Mouse (Mus musculus): Measurements from ENCODE around the gene Mycn. TPM values are rescaled to one million over a fixed set of nuclear protein-coding genes. Genes with fewer than 3 reads are reported as not detected.

Mycn gene
- total RNA-seq, 2 experiments from 2014 or later: 12.7 to 21.9 TPM

- DNase-seq (ENCODE audit: low spot score in 2 of 2): no peak
Observed at GRCm38 (mm10) chr12:12926975-12927527, 14.7 kb downstream of the Mycn start.

DNA sequence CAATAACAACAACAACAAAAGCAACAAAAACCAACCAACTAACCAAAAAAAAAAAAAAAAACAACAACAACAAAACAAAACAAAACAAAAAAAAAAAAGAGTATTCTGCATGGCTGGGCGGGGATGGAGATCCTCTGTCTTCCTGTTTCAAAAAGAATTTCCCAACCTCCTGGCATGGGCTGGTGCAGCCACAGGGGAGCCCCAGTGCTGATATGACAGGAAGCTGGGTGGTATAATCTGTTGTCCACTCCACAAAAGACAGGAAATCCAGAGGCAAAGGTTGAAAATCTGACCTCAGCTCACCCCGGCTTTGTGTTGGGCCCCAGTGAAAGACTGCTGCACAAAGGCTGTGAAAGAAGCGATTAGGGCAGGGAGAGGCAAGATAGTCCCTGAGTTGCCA is 17.3 kb downstream of the Mycn start:
- DNase-seq (ENCODE audit: low spot score in 2 of 2): no peak

DNA sequence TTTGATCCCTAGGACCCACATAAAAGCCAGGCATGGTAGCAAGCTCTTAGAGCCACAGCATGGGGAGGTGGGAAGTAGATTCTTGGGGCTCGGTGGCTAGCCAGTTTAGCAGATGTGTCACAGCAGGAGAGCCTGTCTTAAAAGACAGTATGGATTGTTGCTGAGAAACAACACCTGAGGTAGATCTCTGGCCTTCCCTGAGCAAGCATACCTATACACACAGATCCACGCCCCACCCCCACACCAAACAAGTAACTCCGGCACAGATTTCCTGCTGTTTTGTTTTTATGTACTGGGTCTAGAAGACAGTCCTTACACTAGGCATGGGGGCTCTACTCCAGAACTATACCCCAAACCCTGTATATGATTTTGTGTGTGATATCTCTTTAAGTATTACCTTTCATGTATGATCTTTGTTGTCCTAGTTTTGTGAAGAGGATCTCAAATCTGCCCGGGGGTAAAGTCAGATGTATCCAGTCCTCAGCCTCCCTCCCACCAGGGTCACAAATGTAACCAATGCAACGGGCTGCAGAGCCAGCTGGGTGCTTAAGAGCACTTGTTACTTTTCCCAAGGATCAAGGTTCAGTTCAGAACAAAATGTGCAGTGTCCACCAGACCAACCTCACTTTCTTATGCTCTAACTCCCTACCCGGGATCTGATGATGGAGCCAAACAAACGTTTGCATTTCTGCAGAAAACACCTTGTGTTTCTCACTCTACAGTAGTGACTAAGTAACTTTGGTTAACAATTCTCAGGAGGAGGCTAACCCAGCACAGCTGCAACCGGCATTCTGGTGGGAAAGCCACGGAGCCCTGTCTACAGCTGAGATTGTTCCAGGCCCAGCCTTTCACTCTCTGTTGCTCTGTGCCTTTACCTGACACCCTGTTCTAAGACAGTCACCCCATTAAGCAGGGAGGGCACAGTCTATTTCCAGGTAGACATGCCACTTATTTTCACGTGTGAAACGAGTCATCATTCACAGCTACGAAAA is 21.3 kb downstream of the Mycn start:
- no peak for DNase-seq (ENCODE audit: low spot score in 2 of 2)

- no peak for DNase-seq (ENCODE audit: low spot score in 2 of 2)
Observed at GRCm38 (mm10) chr12:12916298-12916697, 25.4 kb downstream of the Mycn start.

DNA sequence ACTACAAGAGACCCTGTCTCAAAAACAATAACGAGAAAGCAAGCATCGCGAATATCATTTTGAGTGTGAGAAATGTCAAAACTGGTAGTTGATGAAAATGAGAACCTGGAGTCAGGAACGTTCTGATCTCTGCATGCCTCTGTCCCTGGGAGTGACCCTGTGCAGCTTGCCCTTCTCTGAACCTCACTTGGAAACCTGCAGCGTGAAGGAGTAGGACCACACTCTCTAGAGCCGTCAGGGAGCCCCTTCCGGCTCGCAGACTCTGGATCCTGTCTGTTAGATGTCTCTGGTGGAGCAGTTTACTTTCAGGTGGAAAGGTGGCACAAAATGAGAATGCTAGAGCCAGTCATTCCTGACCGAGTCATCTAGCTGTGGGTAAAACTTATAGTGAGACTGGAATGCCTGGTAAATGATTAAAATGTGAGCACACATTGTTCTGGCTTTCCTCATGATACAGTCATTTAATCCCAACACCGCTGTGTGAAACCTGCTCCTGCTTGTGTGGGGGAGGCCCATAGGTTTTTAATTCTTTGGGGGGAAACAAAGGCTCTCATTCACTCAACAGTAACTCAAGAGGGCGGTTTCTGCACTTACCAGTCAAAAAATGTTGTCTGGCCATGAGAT is 31.2 kb downstream of the Mycn start:
- no peak for DNase-seq (ENCODE audit: low spot score in 2 of 2)

DNA sequence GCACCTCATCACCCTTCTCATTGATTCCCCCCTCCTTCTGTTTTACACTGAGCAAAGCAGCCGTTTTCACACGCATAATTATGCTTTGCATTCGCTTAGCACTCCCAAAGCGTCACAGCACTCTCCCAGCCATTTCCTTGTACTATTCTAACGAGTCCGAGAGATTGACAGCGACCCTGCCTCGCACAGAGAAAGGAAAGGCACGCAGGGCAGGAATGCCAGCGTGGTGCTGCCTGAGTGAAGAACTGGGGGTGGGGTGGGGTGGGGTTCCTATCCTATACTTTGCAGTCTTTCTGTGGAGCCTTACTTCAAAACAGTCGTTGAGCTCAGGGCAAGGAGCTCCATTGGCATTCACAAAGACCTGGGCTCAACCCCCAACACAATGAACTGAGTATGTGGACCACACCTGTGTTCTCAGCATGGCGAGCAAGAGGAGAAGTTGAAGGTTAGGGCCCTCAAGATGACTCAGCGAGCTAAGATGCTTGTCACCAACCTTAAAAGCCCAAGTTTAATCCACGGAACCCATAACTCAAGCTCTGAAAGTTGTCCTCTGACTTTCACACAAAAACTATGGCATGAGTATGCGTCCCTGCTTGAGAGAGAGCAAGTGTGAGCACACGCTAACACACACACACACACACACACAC is 32.0 kb downstream of the Mycn start:
- no peak for DNase-seq (ENCODE audit: low spot score in 2 of 2)

DNA sequence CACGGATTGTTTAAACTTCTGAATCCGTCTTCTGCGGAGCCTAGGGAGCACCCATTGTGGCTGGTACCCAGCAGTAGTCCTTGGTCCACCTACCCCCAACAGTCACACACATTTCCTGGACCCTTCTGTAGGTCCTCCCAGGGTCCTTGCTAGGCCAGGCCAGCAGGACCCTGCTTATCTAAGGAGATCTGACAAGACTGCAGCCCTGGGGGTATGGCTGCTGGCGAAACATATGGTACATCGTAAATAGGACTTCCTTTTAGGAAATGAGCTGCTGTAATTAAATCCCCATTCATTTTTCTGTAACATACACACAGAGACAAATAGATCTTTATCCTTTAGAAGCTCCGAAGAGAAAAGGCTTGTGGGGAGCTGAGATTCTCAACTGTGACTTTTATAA is 34.9 kb downstream of the Mycn start:
- DNase-seq (ENCODE audit: low spot score in 2 of 2): no peak

DNA sequence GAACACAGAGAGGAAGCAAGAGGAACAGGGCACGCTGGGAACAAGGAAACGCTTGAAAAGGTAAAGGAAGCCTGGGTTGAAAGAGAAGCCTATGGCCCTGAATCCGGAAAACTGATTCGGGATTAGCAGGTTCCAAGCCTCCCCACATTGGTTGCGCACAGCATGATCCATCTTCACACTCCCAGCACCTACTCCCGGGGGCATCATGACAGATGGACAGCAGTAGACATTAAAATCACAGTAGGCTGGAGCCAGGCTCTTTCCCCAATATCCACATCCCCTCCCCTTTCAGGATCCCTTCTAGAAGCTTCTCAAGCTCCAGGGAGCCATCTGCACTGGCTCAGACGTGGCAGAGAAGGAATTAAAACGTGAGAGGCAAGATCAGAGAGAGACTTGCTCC is 35.4 kb downstream of the Mycn start:
- DNase-seq (ENCODE audit: low spot score in 2 of 2): no peak

- DNase-seq (ENCODE audit: low spot score in 2 of 2): no peak
Observed at GRCm38 (mm10) chr12:12905117-12905516, 36.6 kb downstream of the Mycn start.

DNA sequence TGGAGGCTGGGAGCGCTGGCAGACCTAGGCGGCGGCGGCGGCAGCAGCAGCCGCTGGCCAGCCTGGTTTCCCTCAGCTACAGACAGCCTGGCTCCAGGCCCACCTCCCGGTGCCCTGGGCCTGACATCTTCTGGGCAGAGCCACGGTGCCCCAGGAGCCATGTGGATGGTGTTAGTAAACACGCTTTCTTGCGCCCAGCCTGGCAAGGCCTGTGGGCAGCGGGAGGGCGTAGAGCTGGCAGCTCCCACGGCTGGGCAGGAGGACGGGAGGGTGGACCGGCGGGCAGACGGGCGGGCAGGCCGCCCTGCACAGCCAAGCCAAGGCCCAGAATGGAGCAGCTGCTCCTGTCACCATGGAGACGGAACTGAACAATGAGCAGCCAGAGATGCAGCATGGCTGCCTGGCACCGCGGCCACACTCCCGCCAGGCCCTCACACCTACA is 37.2 kb downstream of the Mycn start:
- peak; percentile 21 to 29 for DNase-seq (ENCODE audit: low spot score in 2 of 2)

GRCm38 (mm10) chr12:12904086-12904485 is 37.6 kb downstream of the Mycn start:
- no peak for DNase-seq (ENCODE audit: low spot score in 2 of 2)

DNA sequence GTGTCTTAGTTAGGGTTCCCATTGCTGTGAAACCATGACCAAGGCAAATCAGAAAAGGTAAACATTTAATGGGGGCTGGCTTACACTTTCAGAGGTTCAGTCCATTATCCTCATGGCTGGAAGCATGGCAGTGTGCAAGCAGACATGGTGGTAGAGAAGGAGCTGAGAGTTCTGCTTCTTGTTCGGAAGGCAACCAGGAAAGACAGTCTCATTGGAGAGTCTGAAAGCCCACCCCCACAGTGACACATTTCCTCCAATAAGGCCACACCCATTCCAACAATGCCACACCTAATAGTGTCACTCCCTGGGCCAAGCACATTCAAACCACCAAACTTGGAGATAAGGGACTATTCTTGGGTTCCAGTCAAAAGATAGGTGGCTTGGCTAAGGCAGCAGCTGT is 39.3 kb downstream of the Mycn start:
- no peak for DNase-seq (ENCODE audit: low spot score in 2 of 2)

DNA sequence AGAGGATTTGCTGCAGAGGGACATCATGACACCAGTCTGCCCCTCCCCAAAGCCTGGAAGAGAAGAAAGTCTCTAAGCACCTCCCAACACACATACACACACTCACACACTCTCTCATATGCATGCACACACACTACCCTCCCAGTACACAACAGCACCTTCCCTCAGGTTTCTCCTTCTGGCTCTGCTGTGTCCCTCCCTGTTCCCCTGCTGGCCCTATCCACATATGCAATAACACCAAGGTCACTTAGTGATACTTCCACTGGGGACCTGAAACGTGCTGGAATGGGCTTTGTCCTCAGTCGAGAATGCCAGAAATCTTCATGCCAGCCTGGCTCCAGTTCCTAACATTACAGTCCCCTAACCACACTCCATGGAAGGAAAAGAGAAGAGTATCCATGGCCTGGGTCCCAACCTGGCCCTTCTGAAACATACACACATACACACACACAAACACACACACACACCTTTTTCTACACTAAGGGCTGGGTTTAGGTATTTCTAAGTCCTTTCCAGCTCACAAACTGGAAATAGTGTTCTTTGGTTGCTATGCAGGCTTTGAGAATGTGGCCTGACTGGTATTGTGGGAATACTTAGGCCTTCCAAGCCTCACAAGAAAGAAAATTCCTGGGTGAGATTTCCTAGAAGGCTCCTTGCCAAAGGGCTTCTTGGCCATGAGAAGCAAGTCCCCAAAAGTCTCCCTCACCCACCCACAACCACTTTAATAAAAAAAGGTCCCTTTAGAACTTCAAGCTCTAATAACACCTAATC is 43.2 kb downstream of the Mycn start:
- no peak for DNase-seq (ENCODE audit: low spot score in 2 of 2)

- no peak for DNase-seq (ENCODE audit: low spot score in 2 of 2)
Observed at GRCm38 (mm10) chr12:12893986-12894385, 47.7 kb downstream of the Mycn start.

GRCm38 (mm10) chr12:12886191-12886889 is 55.4 kb downstream of the Mycn start:
- DNase-seq (ENCODE audit: low spot score in 2 of 2): no peak
